In genomic region chr2:168052689-168053088, GRCm38 (mm10) we compare ENCODE assay signal across 8 mouse cellular contexts. TPM values are rescaled to one million over a fixed set of nuclear protein-coding genes. Genes with fewer than 3 reads are reported as not detected.
DNase-seq lines count a peak whose midpoint lies in the region; ATAC-seq and TF ChIP-seq lines count a peak whose summit lies in the region.

No protein-coding gene starts in this region.

- H3K27ac ChIP-seq in hindbrain, embryonic 10.5 days: no peak overlapping the region
- no peak overlapping the region for H3K27ac ChIP-seq in hindbrain, embryonic 14.5 days
- no peak overlapping the region for H3K27ac ChIP-seq in testis, adult 2 months (ENCODE audit: control insufficient read depth, insufficient read depth, low read depth, low read length)
- H3K27ac ChIP-seq in limb, embryonic 10.5 days: no peak overlapping the region

- H3K9ac ChIP-seq in hindbrain, embryonic 14.5 days: no peak overlapping the region

- peaks cover 35% of the 10 kb centered on the region for H3K4me1 ChIP-seq in hindbrain, embryonic 10.5 days (replicated peaks)
- H3K4me1 ChIP-seq in hindbrain, embryonic 14.5 days (replicated peaks; ENCODE audit: control insufficient read depth, insufficient read depth, low read length): peaks cover 9% of the 10 kb centered on the region; the same call in 1 of the 2 replicates
- H3K4me1 ChIP-seq in testis, adult 2 months (ENCODE audit: control insufficient read depth, insufficient read depth, low read length): peaks cover 10% of the 10 kb centered on the region
- H3K4me1 ChIP-seq in limb, embryonic 10.5 days: peaks cover 36% of the 10 kb centered on the region

- peak; percentile 63 for DNase-seq in hindbrain, embryonic 10.5 days (ENCODE audit: low spot score)
- no peak for DNase-seq in hindbrain, embryonic 14.5 days (ENCODE audit: low spot score)
- no peak for DNase-seq in testis, postnatal 14 days (ENCODE audit: low spot score)
- peak; percentile 26 to 32 for DNase-seq in cerebellum, postnatal 36 days
- peak; percentile 68 for DNase-seq in limb, embryonic 10.5 days (ENCODE audit: low spot score)
- peak; percentile 16 for DNase-seq in thymus, postnatal 0 days (ENCODE audit: low spot score)

- no peak overlapping the region for H3K4me2 ChIP-seq in hindbrain, embryonic 14.5 days (replicated peaks)

- H3K27me3 ChIP-seq in hindbrain, embryonic 10.5 days (ENCODE audit: insufficient read depth, poor library complexity, severe bottlenecking): peaks cover 53% of the 10 kb centered on the region
- peaks cover 35% of the 10 kb centered on the region for H3K27me3 ChIP-seq in hindbrain, embryonic 14.5 days (ENCODE audit: control insufficient read depth, insufficient read depth, low read length)
- no peaks in the 10 kb centered on the region; the same call in 1 of the 2 replicates for H3K27me3 ChIP-seq in testis, adult 2 months (ENCODE audit: control insufficient read depth, insufficient read depth, low read length)
- peaks cover 48% of the 10 kb centered on the region for H3K27me3 ChIP-seq in limb, embryonic 10.5 days (ENCODE audit: low read depth, poor library complexity, severe bottlenecking)

- no peak for TF ChIP-seq POLR2A in testis, adult 2 months (IDR thresholded peaks at IDR 0.05; ENCODE audit: control insufficient read depth, low read depth, low read length)

- H3K36me3 ChIP-seq in hindbrain, embryonic 10.5 days: no peaks in the 10 kb centered on the region
- H3K36me3 ChIP-seq in hindbrain, embryonic 14.5 days (replicated peaks; ENCODE audit: control insufficient read depth, insufficient read depth): no peaks in the 10 kb centered on the region
- no peaks in the 10 kb centered on the region for H3K36me3 ChIP-seq in testis, adult 2 months (ENCODE audit: control insufficient read depth, insufficient read depth, low read length)
- no peaks in the 10 kb centered on the region for H3K36me3 ChIP-seq in limb, embryonic 10.5 days

- 21% methylated on average over 2 of the region's 2 CpGs for WGBS in hindbrain, embryonic 10.5 days
- WGBS in hindbrain, embryonic 14.5 days: 23% methylated on average over 2 of the region's 2 CpGs
- WGBS in limb, embryonic 10.5 days: 15% methylated on average over 2 of the region's 2 CpGs

- TF ChIP-seq CTCF in testis, adult 2 months (IDR thresholded peaks at IDR 0.05; ENCODE audit: control insufficient read depth, insufficient read depth, insufficient replicate concordance, low read depth, low read length): peak; percentile 84

- H3K9me3 ChIP-seq in hindbrain, embryonic 10.5 days: no peaks in the 10 kb centered on the region
- no peaks in the 10 kb centered on the region for H3K9me3 ChIP-seq in hindbrain, embryonic 14.5 days (ENCODE audit: control insufficient read depth, low read length)
- no peaks in the 10 kb centered on the region for H3K9me3 ChIP-seq in limb, embryonic 10.5 days (replicated peaks)

- no peak for ATAC-seq in hindbrain, embryonic 14.5 days (ENCODE audit: low FRiP score)
- ATAC-seq in monocyte, adult 5-6 weeks (replicated peaks; ENCODE audit: insufficient number of reproducible peaks, low FRiP score, low TSS enrichment, poor library complexity, severe bottlenecking): no peak; the same call in 1 of the 2 replicates

- H3K4me3 ChIP-seq in hindbrain, embryonic 10.5 days: no peak overlapping the region
- H3K4me3 ChIP-seq in hindbrain, embryonic 14.5 days (replicated peaks; ENCODE audit: low read length): no peak overlapping the region
- no peak overlapping the region for H3K4me3 ChIP-seq in testis, adult 2 months (ENCODE audit: control insufficient read depth, low read depth, low read length)
- H3K4me3 ChIP-seq in limb, embryonic 10.5 days: no peak overlapping the region

RNA-seq across cellular contexts. Expression of gene Pard6b, which starts 28.1 kb away (rescaled TPM):
- polyA plus RNA-seq in hindbrain, embryonic 10.5 days (2016; fragmentation: Nextera tagmentation; extraction: Ambion mirVana): 6.2 and 8.1 TPM in 2 replicates
- polyA plus RNA-seq in hindbrain, embryonic 14.5 days (2014; fragmentation: Nextera tagmentation; extraction: Ambion mirVana): 9.5 and 10.0 TPM in 2 replicates
- 5.8 and 6.9 TPM in 2 replicates for polyA plus RNA-seq in testis, adult 2 months (2012; rRNA removed)
- polyA plus RNA-seq in limb, embryonic 10.5 days (2016; fragmentation: Nextera tagmentation; extraction: Ambion mirVana): 4.5 and 6.0 TPM in 2 replicates
- 3.1 and 3.4 TPM in 2 replicates for polyA plus RNA-seq in thymus, postnatal 0 days (2015; fragmentation: Nextera tagmentation; extraction: Ambion mirVana)
- total RNA-seq in monocyte, adult 5-6 weeks (2017): 0.78 to 2.5 TPM in 2 of 3 replicates, not detected in the other

RNA-seq across cellular contexts. Expression of gene Ripor3, which starts 42.3 kb away (rescaled TPM):
- 0.57 and 0.71 TPM in 2 replicates for polyA plus RNA-seq in hindbrain, embryonic 10.5 days (2016; fragmentation: Nextera tagmentation; extraction: Ambion mirVana)
- polyA plus RNA-seq in hindbrain, embryonic 14.5 days (2014; fragmentation: Nextera tagmentation; extraction: Ambion mirVana): 0.13 and 0.30 TPM in 2 replicates
- 0.22 and 0.90 TPM in 2 replicates for polyA plus RNA-seq in testis, adult 2 months (2012; rRNA removed)
- polyA plus RNA-seq in limb, embryonic 10.5 days (2016; fragmentation: Nextera tagmentation; extraction: Ambion mirVana): 0.44 and 0.49 TPM in 2 replicates
- polyA plus RNA-seq in thymus, postnatal 0 days (2015; fragmentation: Nextera tagmentation; extraction: Ambion mirVana): 0.18 and 0.30 TPM in 2 replicates
- total RNA-seq in monocyte, adult 5-6 weeks (2017): 0.21 to 0.58 TPM in 2 of 3 replicates, not detected in the other

Comparison
In these comparisons a context has a peak if more than half of its experiments do, and no peak if none do; other contexts are left out.
1. DNase-seq: peak in hindbrain, embryonic 10.5 days (single experiment), cerebellum, postnatal 36 days (2 of 2), limb, embryonic 10.5 days (single experiment) and thymus, postnatal 0 days (single experiment); none in hindbrain, embryonic 14.5 days (single experiment) and testis, postnatal 14 days (single experiment).